Mouse (Mus musculus): Measurements from ENCODE around the gene Ube2j2. TPM values are rescaled to one million over a fixed set of nuclear protein-coding genes. Genes with fewer than 3 reads are reported as not detected.

The Ube2j2 gene
- polyA plus RNA-seq, 1 experiment from 2014 or later = 67.0 TPM

- no peak for DNase-seq (ENCODE audit: low spot score)
- no peak overlapping the region for H3K9ac ChIP-seq (replicated peaks; ENCODE audit: low read depth)
- H3K27me3 ChIP-seq (replicated peaks; ENCODE audit: insufficient read depth, low read length) = no peaks in the 10 kb centered on the region
- H3K9me3 ChIP-seq (ENCODE audit: low read length) = no peaks in the 10 kb centered on the region
- H3K36me3 ChIP-seq (ENCODE audit: insufficient read depth, low read length) = peaks cover 40% of the 10 kb centered on the region
- no peak for TF ChIP-seq CTCF (IDR thresholded peaks at IDR 0.05)
- no peak for TF ChIP-seq EP300 (IDR thresholded peaks at IDR 0.05)
- ATAC-seq = no peak
- 94% methylated on average over 7 of the region's 7 CpGs for WGBS
- no peak overlapping the region for H3K4me2 ChIP-seq (replicated peaks; ENCODE audit: low read depth, low read length)
- no peak overlapping the region for H3K4me3 ChIP-seq (ENCODE audit: low read depth, low read length)
- H3K4me1 ChIP-seq (ENCODE audit: insufficient read depth, low read depth, low read length) = peaks cover 17% of the 10 kb centered on the region
- no peak overlapping the region for H3K27ac ChIP-seq (ENCODE audit: low read length)
Measured at GRCm38 (mm10) chr4:155899355-155899754, 44.3 kb upstream of the Ube2j2 start.

DNA sequence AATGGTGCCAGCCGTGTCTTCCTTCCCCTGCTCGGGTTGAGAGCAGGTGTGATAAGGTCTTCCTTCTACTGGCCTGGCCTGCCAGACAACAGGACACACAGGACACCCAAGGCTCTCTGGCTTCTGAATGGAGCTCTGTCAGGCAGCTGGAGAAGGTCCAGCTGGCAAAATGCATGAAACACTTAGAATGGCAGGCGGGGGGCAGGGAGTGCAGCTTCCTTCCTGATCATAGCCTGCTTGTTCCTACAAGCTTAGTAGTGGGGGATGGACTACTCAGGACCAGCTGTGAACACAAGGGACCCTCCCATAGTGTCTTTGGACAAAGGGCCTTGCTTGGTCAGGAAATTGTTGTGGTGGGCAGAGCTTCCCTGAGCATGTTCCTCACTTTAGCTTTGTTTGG lies 42.4 kb upstream of the Ube2j2 start:
- H3K36me3 ChIP-seq (ENCODE audit: insufficient read depth, low read length) = peaks cover 40% of the 10 kb centered on the region
- no peak overlapping the region for H3K4me2 ChIP-seq (replicated peaks; ENCODE audit: low read depth, low read length)
- no peak overlapping the region for H3K4me3 ChIP-seq (ENCODE audit: low read depth, low read length)
- H3K4me1 ChIP-seq (ENCODE audit: insufficient read depth, low read depth, low read length) = no peaks in the 10 kb centered on the region
- DNase-seq (ENCODE audit: low spot score) (peak; percentile 74), ATAC-seq (peak; percentile 92)
- H3K9me3 ChIP-seq (ENCODE audit: low read length) = no peaks in the 10 kb centered on the region
- no peak overlapping the region for H3K9ac ChIP-seq (replicated peaks; ENCODE audit: low read depth)
- WGBS = 37% methylated on average over 3 of the region's 3 CpGs
- 0 out of 2 replicates have a peak overlapping the region, but pooled peaks have one; percentile 52 for H3K27ac ChIP-seq (ENCODE audit: low read length)
- no peaks in the 10 kb centered on the region for H3K27me3 ChIP-seq (replicated peaks; ENCODE audit: insufficient read depth, low read length)
- TF ChIP-seq CTCF (IDR thresholded peaks at IDR 0.05) = no peak
- TF ChIP-seq EP300 (IDR thresholded peaks at IDR 0.05) = peak; percentile 62

DNA sequence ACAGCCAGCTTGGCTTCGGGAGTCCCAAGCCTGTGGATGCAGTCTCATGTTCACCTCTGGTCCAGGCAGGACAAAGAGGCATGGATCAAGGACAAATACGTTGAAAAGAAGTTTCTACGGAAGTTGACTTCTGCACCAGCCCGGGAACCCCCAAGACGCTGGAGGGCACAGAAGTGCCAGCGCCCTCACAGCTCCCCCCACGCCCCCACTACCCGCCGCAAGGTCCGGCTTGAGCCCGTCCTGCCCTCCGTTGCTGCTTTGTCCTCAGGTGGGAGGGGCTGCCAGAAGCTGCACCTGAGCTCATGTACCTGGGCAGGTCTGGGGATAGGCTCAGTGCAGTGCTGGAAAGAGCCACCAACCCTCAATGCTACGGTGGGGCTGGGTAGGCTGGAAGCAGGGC lies 40.4 kb upstream of the Ube2j2 start:
- Histone ChIP-seq H3K4me1 (ENCODE audit: insufficient read depth, low read depth, low read length) (no peaks in the 10 kb centered on the region), H3K36me3 (ENCODE audit: insufficient read depth, low read length) (peaks cover 37% of the 10 kb centered on the region), H3K9ac (replicated peaks; ENCODE audit: low read depth) (no peak overlapping the region), H3K4me2 (replicated peaks; ENCODE audit: low read depth, low read length) (no peak overlapping the region), H3K4me3 (ENCODE audit: low read depth, low read length) (no peak overlapping the region), H3K27ac (ENCODE audit: low read length) (no peak overlapping the region), H3K27me3 (replicated peaks; ENCODE audit: insufficient read depth, low read length) (no peaks in the 10 kb centered on the region), H3K9me3 (ENCODE audit: low read length) (no peaks in the 10 kb centered on the region)
- TF ChIP-seq EP300 (IDR thresholded peaks at IDR 0.05) (no peak), CTCF (IDR thresholded peaks at IDR 0.05) (no peak)
- no peak for ATAC-seq
- WGBS = 96% methylated on average over 12 of the region's 13 CpGs
- no peak for DNase-seq (ENCODE audit: low spot score)

DNA sequence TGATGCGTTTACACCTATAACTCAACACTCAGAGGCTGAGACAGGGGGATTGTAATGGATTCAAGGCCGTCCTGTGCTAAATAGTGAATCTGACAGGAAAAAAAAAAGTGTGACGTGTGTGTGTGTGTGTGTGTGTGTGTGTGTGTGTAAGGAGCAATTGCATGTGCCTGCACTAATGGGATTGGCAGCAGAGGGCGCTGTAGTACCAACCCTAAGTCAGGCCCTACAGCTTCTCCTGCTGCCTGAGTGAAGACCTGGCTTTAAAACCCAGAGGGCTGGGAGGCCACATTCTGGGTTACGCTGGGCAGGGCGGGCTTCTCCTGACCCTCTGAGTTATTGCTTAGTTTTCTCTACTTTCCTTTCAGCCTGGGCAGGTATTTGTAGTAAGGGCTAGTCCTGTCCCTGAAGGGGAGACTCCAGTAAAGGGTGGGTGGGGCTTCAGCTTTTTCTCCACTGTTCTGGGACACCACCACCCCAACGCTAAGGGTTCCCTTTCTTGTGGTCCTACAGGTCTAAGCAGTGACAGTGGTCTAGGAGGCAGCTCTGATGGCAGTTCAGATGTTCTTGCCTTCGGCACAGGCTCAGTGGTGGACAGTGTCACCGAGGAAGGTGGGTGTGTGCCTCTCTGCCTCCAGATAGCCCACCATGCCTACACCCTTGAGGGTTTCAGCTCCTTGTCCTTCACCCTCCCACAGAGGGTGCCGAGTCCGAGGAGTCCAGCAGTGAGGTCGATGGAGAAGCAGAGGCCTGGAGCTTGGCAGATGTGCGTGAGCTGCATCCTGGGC lies 39.1 kb upstream of the Ube2j2 start:
- no peak overlapping the region for H3K27ac ChIP-seq (ENCODE audit: low read length)
- peak; percentile 52 for TF ChIP-seq CTCF (IDR thresholded peaks at IDR 0.05)
- TF ChIP-seq EP300 (IDR thresholded peaks at IDR 0.05) = no peak
- 91% methylated on average over 13 of the region's 13 CpGs for WGBS
- no peak overlapping the region for H3K9ac ChIP-seq (replicated peaks; ENCODE audit: low read depth)
- H3K4me1 ChIP-seq (ENCODE audit: insufficient read depth, low read depth, low read length) = no peaks in the 10 kb centered on the region
- no peaks in the 10 kb centered on the region for H3K9me3 ChIP-seq (ENCODE audit: low read length)
- DNase-seq (ENCODE audit: low spot score) (no peak), ATAC-seq (no peak)
- H3K4me3 ChIP-seq (ENCODE audit: low read depth, low read length) = no peak overlapping the region
- H3K4me2 ChIP-seq (replicated peaks; ENCODE audit: low read depth, low read length) = no peak overlapping the region
- H3K36me3 ChIP-seq (ENCODE audit: insufficient read depth, low read length) = peaks cover 27% of the 10 kb centered on the region
- H3K27me3 ChIP-seq (replicated peaks; ENCODE audit: insufficient read depth, low read length) = no peaks in the 10 kb centered on the region

DNA sequence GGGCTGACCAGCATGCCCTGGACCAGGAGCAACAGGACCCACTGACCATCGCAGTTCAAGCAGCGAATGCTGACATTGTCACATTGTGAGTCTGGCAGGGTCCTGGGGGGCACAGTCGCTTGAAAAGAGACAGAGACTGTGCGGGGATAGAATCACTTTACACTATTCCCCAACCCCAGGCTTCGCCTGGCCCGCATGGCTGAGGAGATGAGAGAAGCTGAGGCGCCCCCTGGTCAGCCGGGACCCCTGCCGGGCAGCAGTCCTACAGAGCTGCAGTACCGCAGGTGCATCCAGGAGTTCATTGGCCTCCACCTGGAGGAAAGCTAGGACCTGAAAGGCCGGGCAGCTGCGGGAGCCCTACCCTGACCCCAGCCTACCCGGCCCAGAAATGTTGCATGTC lies 38.0 kb upstream of the Ube2j2 start:
- 80% methylated on average over 13 of the region's 13 CpGs for WGBS
- no peak overlapping the region for H3K9ac ChIP-seq (replicated peaks; ENCODE audit: low read depth)
- DNase-seq (ENCODE audit: low spot score) (no peak), ATAC-seq (no peak)
- H3K27me3 ChIP-seq (replicated peaks; ENCODE audit: insufficient read depth, low read length) = no peaks in the 10 kb centered on the region
- no peaks in the 10 kb centered on the region for H3K4me1 ChIP-seq (ENCODE audit: insufficient read depth, low read depth, low read length)
- no peak overlapping the region for H3K4me2 ChIP-seq (replicated peaks; ENCODE audit: low read depth, low read length)
- peaks cover 22% of the 10 kb centered on the region for H3K36me3 ChIP-seq (ENCODE audit: insufficient read depth, low read length)
- no peak for TF ChIP-seq CTCF (IDR thresholded peaks at IDR 0.05)
- H3K4me3 ChIP-seq (ENCODE audit: low read depth, low read length) = no peak overlapping the region
- no peak overlapping the region for H3K27ac ChIP-seq (ENCODE audit: low read length)
- no peaks in the 10 kb centered on the region for H3K9me3 ChIP-seq (ENCODE audit: low read length)

DNA sequence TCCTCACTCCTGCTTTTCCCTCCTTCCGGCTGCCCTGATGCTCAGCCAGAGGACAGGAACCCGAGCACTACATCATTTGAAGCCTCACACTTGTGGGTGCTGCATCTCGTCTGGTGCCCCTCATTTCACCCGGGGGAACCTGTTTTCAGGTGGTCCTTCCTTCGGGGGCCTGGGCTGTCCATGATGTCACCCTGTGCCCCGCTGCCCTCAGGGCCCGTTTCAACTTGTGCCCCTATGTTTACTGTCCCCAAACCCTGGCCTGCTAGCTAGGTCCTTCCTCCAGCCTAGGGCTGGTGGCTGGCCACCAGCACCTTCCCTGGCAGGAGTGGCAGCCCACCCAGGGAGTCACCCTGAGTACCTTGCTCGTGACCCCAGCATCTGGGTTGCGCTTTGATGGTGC lies 37.5 kb upstream of the Ube2j2 start:
- Histone ChIP-seq H3K4me3 (ENCODE audit: low read depth, low read length) (no peak overlapping the region), H3K4me2 (replicated peaks; ENCODE audit: low read depth, low read length) (no peak overlapping the region), H3K27me3 (replicated peaks; ENCODE audit: insufficient read depth, low read length) (no peaks in the 10 kb centered on the region), H3K9ac (replicated peaks; ENCODE audit: low read depth) (no peak overlapping the region), H3K9me3 (ENCODE audit: low read length) (no peaks in the 10 kb centered on the region), H3K36me3 (ENCODE audit: insufficient read depth, low read length) (peaks cover 22% of the 10 kb centered on the region), H3K4me1 (ENCODE audit: insufficient read depth, low read depth, low read length) (no peaks in the 10 kb centered on the region), H3K27ac (ENCODE audit: low read length) (no peak overlapping the region)
- TF ChIP-seq CTCF (IDR thresholded peaks at IDR 0.05) = no peak
- no peak for TF ChIP-seq EP300 (IDR thresholded peaks at IDR 0.05)
- DNase-seq (ENCODE audit: low spot score) = no peak
- no peak for ATAC-seq
- 74% methylated on average over 9 of the region's 9 CpGs for WGBS

Measured in lung, postnatal 0 days (tissue).